Mouse (Mus musculus) midbrain, postnatal 0 days (tissue): ENCODE data around the gene Fam47e. TPM values are rescaled to one million over a fixed set of nuclear protein-coding genes. Genes with fewer than 3 reads are reported as not detected.

Source experiments
- ATAC-seq: fragments of 200-750 bp; cut with Nextera tagmentation; 2 replicates; pipeline ENCODE4 v1.8.0; 2017; ENCODE audit warnings: moderate number of reproducible peaks, mild to moderate bottlenecking, moderate TSS enrichment, moderate library complexity; ENCODE audit not compliant: low FRiP score
- DNase-seq: peaks from one replicate; pipeline ENCODE4 v3.0.0-alpha.2; 2015; ENCODE audit warnings: low spot score
- H3K27ac ChIP-seq: fragments of 300-500 bp; sonication (generic); 2 replicates; pipeline ENCODE4 v1.5.1; 2014; ENCODE audit warnings: low read depth, mild to moderate bottlenecking, low read length, mixed read lengths
- H3K27me3 ChIP-seq: fragments of 300-500 bp; sonication (generic); 2 replicates; pipeline ENCODE4 v1.6.1; 2014; ENCODE audit warnings: low read length, control low read depth, mixed read lengths; ENCODE audit not compliant: insufficient read depth
- H3K36me3 ChIP-seq: fragments of 300-500 bp; sonication (generic); 2 replicates; pipeline ENCODE4 v1.6.1; 2014; ENCODE audit warnings: low read length, control low read depth, mixed read lengths; ENCODE audit not compliant: insufficient read depth
- H3K4me1 ChIP-seq: fragments of 300-500 bp; sonication (generic); 2 replicates; pipeline ENCODE4 v1.6.1; 2014; ENCODE audit warnings: mild to moderate bottlenecking, control low read depth, antibody characterized with exemption, low read length, mixed read lengths; ENCODE audit not compliant: insufficient read depth
- H3K4me2 ChIP-seq: fragments of 300-500 bp; sonication (generic); 2 replicates; pipeline ENCODE4 v1.6.1; 2014; ENCODE audit warnings: low read depth, mild to moderate bottlenecking, low read length, mixed read lengths; ENCODE audit not compliant: poor library complexity, severe bottlenecking
- H3K4me3 ChIP-seq: fragments of 300-500 bp; sonication (generic); 2 replicates; pipeline ENCODE4 v1.5.1; 2014; ENCODE audit warnings: low read depth, mild to moderate bottlenecking, low read length, moderate library complexity
- H3K9ac ChIP-seq: fragments of 300-500 bp; sonication (generic); replicated peaks from 2 replicates; pipeline ENCODE4 v1.6.1; 2014; ENCODE audit warnings: mild to moderate bottlenecking, low read length, moderate library complexity, mixed read lengths; ENCODE audit not compliant: poor library complexity, severe bottlenecking
- H3K9me3 ChIP-seq: fragments of 300-500 bp; sonication (generic); 2 replicates; pipeline ENCODE4 v1.6.1; 2016; ENCODE audit warnings: low read length, control low read depth
- CTCF ChIP-seq: IDR thresholded peaks from 2 replicates; pipeline ENCODE4 v1.5.1; 2016; ENCODE audit warnings: antibody characterized with exemption, mild to moderate bottlenecking
- WGBS: fragments of 180-500 bp; shearing (Covaris S2); extraction: QIAGEN DNeasy Blood & Tissue Kit; methylation state at CpG from one replicate; pipeline ENCODE4 v1.1.7; 2014; 5-methylcytosine and 5-hydroxymethylcytosine counted together
- polyA plus RNA-seq: library from polyadenylated mRNA; unstranded; fragments of >200 nt; fragmentation: Nextera tagmentation; extraction: Ambion mirVana; gene quantifications from 2 replicates; pipeline ENCODE4 v1.2.1, GENCODE M21; 2015
- total RNA-seq: library from RNA; depleted of rRNA; stranded (reverse); fragments of >200 nt; gene quantifications from 2 replicates; pipeline ENCODE4 v1.2.3, GENCODE M21; 2014; rRNA removed

The Fam47e gene
- total and polyA plus RNA-seq, 2 experiments from 2014 or later: 1.5 to 1.9 TPM

DNA sequence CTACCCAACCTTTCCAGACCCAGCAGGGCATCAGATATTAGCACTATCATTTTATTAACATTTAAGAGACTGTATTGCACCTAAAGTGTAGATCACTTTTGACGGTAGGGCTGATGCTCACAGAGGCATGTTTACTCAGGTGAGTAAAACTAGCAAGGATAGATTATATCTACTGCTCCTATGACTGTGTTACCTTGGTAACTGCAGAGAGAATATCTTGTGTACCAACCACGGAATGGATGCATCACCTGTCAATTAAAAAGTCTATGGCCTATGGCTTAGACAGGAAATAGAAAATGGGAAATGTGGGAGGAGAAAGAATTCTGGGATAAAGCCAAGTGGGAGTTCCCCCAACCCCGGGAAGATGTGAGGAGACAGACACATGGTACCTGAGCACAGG, 80.0 kb downstream of the Fam47e start:
- no peak for TF ChIP-seq CTCF
- 67% methylated on average over 3 of the region's 3 CpGs for WGBS
- peak; percentile 70; the same call in 1 of the 2 replicates for ATAC-seq

DNA sequence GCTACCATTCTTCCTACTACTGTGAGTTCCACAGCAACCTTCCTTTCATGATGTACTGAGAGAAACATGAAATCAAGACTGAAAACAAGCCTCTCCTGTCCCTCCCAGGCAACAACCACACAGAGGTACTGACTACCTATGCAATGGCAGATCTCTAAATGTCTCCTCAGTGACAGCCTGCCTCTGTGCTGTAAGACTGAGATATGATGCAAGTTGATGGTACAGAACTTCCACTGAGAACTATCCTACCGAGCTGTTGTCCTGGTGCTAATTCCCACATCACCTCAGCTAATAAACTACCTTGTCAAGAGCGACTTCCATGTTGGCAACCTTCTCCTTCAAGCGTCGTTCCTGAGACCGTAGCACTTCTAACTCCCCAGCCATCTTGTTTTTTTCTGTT, 81.0 kb downstream of the Fam47e start:
- ATAC-seq (no peak), DNase-seq (no peak)

More for the DNA sequence above, 80.0 kb downstream of the Fam47e start:
- Histone ChIP-seq H3K9me3 (no peaks in the 10 kb centered on the region), H3K27ac (no peak overlapping the region), H3K36me3 (no peaks in the 10 kb centered on the region), H3K4me3 (no peak overlapping the region), H3K4me2 (no peak overlapping the region), H3K4me1 (no peaks in the 10 kb centered on the region), H3K9ac (no peak overlapping the region), H3K27me3 (no peaks in the 10 kb centered on the region)
- peak; percentile 8 for DNase-seq

DNA sequence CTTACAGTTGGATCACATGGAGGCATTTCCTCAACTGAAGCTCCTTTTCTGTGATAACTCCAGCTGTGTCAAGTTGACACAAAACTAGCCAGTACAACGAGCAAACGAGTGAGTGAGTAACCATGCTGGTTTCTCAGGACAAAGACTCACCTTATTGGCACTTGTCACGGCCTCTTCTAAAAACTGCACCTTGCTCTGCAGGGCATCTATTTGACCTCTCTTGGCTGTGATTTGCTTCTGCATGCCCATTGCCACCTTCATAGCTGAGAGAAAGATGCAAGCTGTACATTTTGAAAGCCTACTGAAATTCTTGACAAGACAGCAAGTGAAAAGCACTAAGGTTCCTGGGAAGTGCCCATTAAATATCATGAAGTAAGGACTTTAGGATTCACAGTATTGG, 86.0 kb downstream of the Fam47e start:
- Histone ChIP-seq H3K4me1 (no peaks in the 10 kb centered on the region), H3K9ac (no peak overlapping the region), H3K27ac (no peak overlapping the region), H3K4me3 (no peak overlapping the region), H3K4me2 (no peak overlapping the region), H3K36me3 (no peaks in the 10 kb centered on the region), H3K27me3 (no peaks in the 10 kb centered on the region), H3K9me3 (no peaks in the 10 kb centered on the region)
- TF ChIP-seq CTCF: no peak
- whole genome bisulfite sequencing: 78% methylated on average over 3 of the region's 3 CpGs
- no peak for ATAC-seq
- DNase-seq: no peak

More for the DNA sequence above, 81.0 kb downstream of the Fam47e start:
- Histone ChIP-seq H3K4me3 (no peak overlapping the region), H3K9me3 (no peaks in the 10 kb centered on the region), H3K27ac (no peak overlapping the region), H3K36me3 (no peaks in the 10 kb centered on the region), H3K4me2 (no peak overlapping the region), H3K9ac (no peak overlapping the region), H3K4me1 (no peaks in the 10 kb centered on the region), H3K27me3 (no peaks in the 10 kb centered on the region)
- WGBS: 87% methylated on average over 5 of the region's 5 CpGs
- TF ChIP-seq CTCF: no peak

Other genes with a start within 250 kb of the Fam47e start
- 33.1 and 38.7 TPM in 2 replicates for gene Sdad1, start 244.6 kb upstream of the Fam47e start, total RNA-seq
- gene Sdad1, start 244.6 kb upstream of the Fam47e start, polyA plus RNA-seq: 27.2 and 33.2 TPM in 2 replicates
- gene Cxcl9, start 227.0 kb upstream of the Fam47e start, total RNA-seq: not detected in 2 replicates
- gene Cxcl9, start 227.0 kb upstream of the Fam47e start, polyA plus RNA-seq: not detected in 2 replicates
- 4.2 and 4.7 TPM in 2 replicates for gene Art3, start 223.2 kb upstream of the Fam47e start, total RNA-seq
- gene Art3, start 223.2 kb upstream of the Fam47e start, polyA plus RNA-seq: 5.5 and 7.1 TPM in 2 replicates
- gene Cxcl10, start 206.2 kb upstream of the Fam47e start, total RNA-seq: not detected in 2 replicates
- 0.28 TPM in 1 of 2 replicates, not detected in the other for gene Cxcl10, start 206.2 kb upstream of the Fam47e start, polyA plus RNA-seq
- gene Nup54, start 119.8 kb upstream of the Fam47e start, total RNA-seq: 91.8 and 145 TPM in 2 replicates
- gene Nup54, start 119.8 kb upstream of the Fam47e start, polyA plus RNA-seq: 52.1 and 52.6 TPM in 2 replicates
- gene Scarb2, start 48.2 kb upstream of the Fam47e start, total RNA-seq: 139 and 160 TPM in 2 replicates
- gene Scarb2, start 48.2 kb upstream of the Fam47e start, polyA plus RNA-seq: 23.8 and 25.3 TPM in 2 replicates
- 2.2 and 2.5 TPM in 2 replicates for gene Stbd1, start 48.0 kb downstream of the Fam47e start, total RNA-seq
- gene Stbd1, start 48.0 kb downstream of the Fam47e start, polyA plus RNA-seq: 3.7 and 4.7 TPM in 2 replicates
- gene Ccdc158, start 120.2 kb downstream of the Fam47e start, total RNA-seq: 0.44 and 0.66 TPM in 2 replicates
- 0.23 and 0.52 TPM in 2 replicates for gene Ccdc158, start 120.2 kb downstream of the Fam47e start, polyA plus RNA-seq
- gene Shroom3, start 128.4 kb downstream of the Fam47e start, total RNA-seq: 5.5 and 8.1 TPM in 2 replicates
- gene Shroom3, start 128.4 kb downstream of the Fam47e start, polyA plus RNA-seq: 0.92 and 1.2 TPM in 2 replicates